Mouse (Mus musculus): ENCODE data around the gene Ermap.

The Ermap gene

DNA sequence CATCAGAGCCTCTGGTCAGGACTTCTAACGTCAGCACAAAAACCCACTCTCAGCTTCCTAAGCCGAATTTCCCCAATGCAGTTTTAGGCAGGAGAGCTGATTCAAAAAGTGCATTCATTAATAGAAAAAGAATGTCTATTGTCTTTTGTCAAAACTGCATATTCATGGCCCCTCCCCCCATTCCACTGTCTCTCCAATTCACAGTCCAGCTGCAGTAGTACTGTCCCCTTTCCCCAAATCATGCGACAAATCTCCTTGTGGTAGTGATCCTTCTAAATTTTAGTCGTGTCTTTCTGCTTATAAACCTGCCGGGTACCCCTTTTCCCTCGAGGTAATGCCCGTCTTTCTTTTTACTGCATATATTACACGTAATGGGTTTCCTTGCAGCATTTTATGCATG is 51.0 kb downstream of the Ermap start:
- no peak for DNase-seq (ENCODE audit: extremely low read depth, low read depth)

GRCm38 (mm10) chr4:119138171-119138570 is 51.6 kb downstream of the Ermap start:
- no peak for DNase-seq (ENCODE audit: extremely low read depth, low read depth)

DNA sequence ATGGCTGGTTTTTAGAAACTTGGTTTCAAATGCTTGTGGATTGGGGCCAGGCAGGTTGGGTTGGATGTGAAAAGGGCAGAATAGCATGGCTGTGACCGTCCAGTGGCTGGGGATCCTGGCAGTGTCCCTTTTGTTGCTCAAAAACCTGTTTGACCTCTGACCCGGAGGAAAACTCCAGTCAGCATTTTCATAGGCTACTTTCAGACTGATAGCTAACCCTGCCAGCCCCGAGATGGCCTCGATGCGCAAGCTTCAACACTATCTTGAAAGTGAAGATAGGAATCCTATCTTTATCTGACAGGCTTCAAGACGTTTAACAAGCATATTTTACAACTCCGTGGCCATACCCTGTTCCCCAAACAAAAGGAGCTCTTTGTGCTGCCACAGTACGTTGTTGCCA is 52.5 kb downstream of the Ermap start:
- no peak for DNase-seq (ENCODE audit: extremely low read depth, low read depth)

GRCm38 (mm10) chr4:119133860-119134259 is 56.0 kb downstream of the Ermap start:
- no peak for DNase-seq (ENCODE audit: extremely low read depth, low read depth)

DNA sequence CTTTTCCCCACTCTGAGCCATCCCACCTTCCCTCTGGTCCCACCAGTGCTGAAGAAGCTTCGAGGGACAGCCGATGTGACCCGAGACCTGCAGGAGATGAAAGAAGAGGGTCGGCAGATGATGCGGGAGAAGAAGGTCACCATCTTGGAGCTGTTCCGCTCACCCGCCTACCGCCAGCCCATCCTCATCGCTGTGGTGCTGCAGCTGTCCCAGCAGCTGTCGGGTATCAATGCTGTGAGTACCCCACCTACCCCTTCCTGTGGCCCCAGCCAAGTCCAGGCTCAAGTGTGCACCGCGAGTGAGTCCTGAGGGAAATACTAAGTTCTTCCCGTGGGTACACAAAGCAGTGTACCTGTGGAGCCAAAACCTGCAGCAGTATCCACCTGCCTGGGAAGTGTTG is 56.5 kb downstream of the Ermap start:
- no peak for DNase-seq (ENCODE audit: extremely low read depth, low read depth)

GRCm38 (mm10) chr4:119131189-119131910 is 58.5 kb downstream of the Ermap start:
- no peak for DNase-seq (ENCODE audit: extremely low read depth, low read depth)

DNA sequence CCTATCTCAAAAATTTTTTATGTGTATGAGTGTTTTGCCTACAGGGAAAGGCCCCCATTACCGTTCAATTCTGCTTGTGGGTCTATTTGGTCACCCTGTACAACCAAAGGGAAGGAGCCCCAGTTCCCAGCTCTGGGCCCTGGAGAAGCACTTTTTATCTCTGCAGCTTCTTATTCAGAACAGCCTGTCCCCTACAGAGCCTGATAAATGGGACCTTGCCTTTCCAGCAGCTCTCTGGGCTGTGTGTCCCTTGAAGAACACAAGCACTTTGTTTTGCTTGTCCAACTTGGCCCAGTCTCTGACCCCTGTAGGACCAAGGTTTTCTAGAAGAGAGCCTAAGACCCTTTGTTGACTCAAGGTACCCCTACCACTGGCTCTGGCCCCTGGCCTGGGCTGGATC is 60.7 kb downstream of the Ermap start:
- DNase-seq (ENCODE audit: extremely low read depth, low read depth), result no peak

DNA sequence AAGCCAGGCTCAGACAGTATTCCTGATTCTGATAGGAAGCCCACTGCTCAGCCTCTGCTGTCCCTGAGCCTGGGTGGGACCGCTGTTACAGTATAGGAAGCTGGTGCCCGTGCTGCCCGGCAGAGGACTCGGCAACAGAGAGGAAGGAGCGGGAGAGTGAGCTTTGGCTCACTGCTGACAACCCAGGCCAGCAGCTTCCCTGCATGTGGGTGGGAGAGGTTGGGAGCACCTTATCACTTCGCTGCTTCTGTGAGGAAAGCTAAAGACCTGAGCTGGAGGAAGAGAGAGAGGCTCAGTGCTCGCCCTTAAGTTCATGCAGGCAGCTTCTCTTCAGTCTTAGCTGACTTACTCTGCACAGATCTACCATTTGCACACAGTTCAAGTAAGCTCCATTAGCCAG is 61.3 kb downstream of the Ermap start:
- DNase-seq (ENCODE audit: extremely low read depth, low read depth), result peak; percentile 41

GRCm38 (mm10) chr4:119127229-119127628 is 62.6 kb downstream of the Ermap start:
- peak; percentile 80 for DNase-seq (ENCODE audit: extremely low read depth, low read depth)

- no peak for DNase-seq (ENCODE audit: extremely low read depth, low read depth)
Measured at GRCm38 (mm10) chr4:119125577-119126270, 64.1 kb downstream of the Ermap start.

Measured in MEL-GATA-1-ER (cell line).